In genomic region chr3:152477796-152478527, GRCm38 (mm10) we compare ENCODE assay signal across 8 mouse cellular contexts.
A peak's percentile ranks its signal among the peaks of the same experiment; 100 is the strongest.
DNase-seq lines count a peak whose midpoint lies in the region; ATAC-seq lines count a peak whose summit lies in the region.

No protein-coding gene starts in this region.

- no peaks in the 10 kb centered on the region; the same call in 1 of the 2 replicates for H3K27me3 ChIP-seq in hindbrain, embryonic 15.5 days

- H3K36me3 ChIP-seq in hindbrain, embryonic 15.5 days, result no peaks in the 10 kb centered on the region

- H3K27ac ChIP-seq in hindbrain, embryonic 15.5 days (replicated peaks), result no peak overlapping the region

- 4% methylated on average over 23 of the region's 23 CpGs for WGBS in hindbrain, embryonic 15.5 days

- H3K4me1 ChIP-seq in hindbrain, embryonic 15.5 days (replicated peaks), result peaks cover 17% of the 10 kb centered on the region

- no peak overlapping the region for H3K9ac ChIP-seq in hindbrain, embryonic 15.5 days

- H3K4me2 ChIP-seq in hindbrain, embryonic 15.5 days, result peak overlapping the region; percentile 50

- DNase-seq in R1 (ENCODE audit: low read depth, low spot score), result peak; percentile 70
- DNase-seq in cerebellum, adult 9-11 months, result peak; percentile 39
- DNase-seq in gastrocnemius, adult 18-20 months (ENCODE audit: low spot score), result peak; percentile 73
- DNase-seq in left cerebral cortex, adult 11 months (ENCODE audit: low spot score), result peak; percentile 33
- peak; percentile 69 to 73 for DNase-seq in right cerebral cortex, postnatal 10 days (ENCODE audit: low spot score in 2 of 2)
- peak; percentile 68 to 70 for DNase-seq in urinary bladder, postnatal 36 days (ENCODE audit: low spot score in 2 of 2)

- H3K9me3 ChIP-seq in hindbrain, embryonic 15.5 days, result no peaks in the 10 kb centered on the region

- H3K4me3 ChIP-seq in hindbrain, embryonic 15.5 days, result peak overlapping the region; percentile 25

- ATAC-seq in hindbrain, embryonic 15.5 days (ENCODE audit: low FRiP score, low read depth), result peak; percentile 51; the same call in 1 of the 2 replicates
- peak; percentile 76 for ATAC-seq in megakaryocyte, adult 5-6 weeks (ENCODE audit: poor library complexity, severe bottlenecking)
